Mouse (Mus musculus) thymus, adult 2 months (tissue): ENCODE measurements around the gene Zfp523. TPM values are rescaled to one million over a fixed set of nuclear protein-coding genes. Genes with fewer than 3 reads are reported as not detected.

ENCODE experiments used
- DNase-seq: peaks from one replicate; pipeline ENCODE4 v3.0.0; 2021
- H3K27ac ChIP-seq: fragments of 200-500 bp; 2 replicates; pipeline ENCODE4 v1.5.1; 2012; ENCODE audit warnings: low read length, control low read depth; ENCODE audit not compliant: control insufficient read depth, insufficient read depth
- H3K27me3 ChIP-seq: fragments of 200-500 bp; 2 replicates; pipeline ENCODE4 v1.6.1; 2012; ENCODE audit warnings: mild to moderate bottlenecking, low read length, moderate library complexity, mixed read lengths; ENCODE audit not compliant: control insufficient read depth, insufficient read depth
- H3K36me3 ChIP-seq: fragments of 200-500 bp; 2 replicates; pipeline ENCODE4 v1.6.1; 2012; ENCODE audit warnings: mild to moderate bottlenecking, low read length, moderate library complexity; ENCODE audit not compliant: control insufficient read depth, insufficient read depth
- H3K4me1 ChIP-seq: fragments of 200-500 bp; replicated peaks from 2 replicates; pipeline ENCODE4 v1.6.1; 2012; ENCODE audit warnings: low read length; ENCODE audit not compliant: control insufficient read depth, insufficient read depth
- H3K4me3 ChIP-seq: fragments of 200-500 bp; 2 replicates; pipeline ENCODE4 v1.5.1; 2012; ENCODE audit warnings: mild to moderate bottlenecking, low read length, control low read depth, moderate library complexity; ENCODE audit not compliant: control insufficient read depth, insufficient read depth
- CTCF ChIP-seq: fragments of 200-500 bp; IDR thresholded peaks from 2 replicates; pipeline ENCODE4 v1.5.1; 2012; ENCODE audit warnings: mild to moderate bottlenecking, control low read depth, low read length, moderate library complexity, borderline replicate concordance; ENCODE audit not compliant: control insufficient read depth, poor library complexity, insufficient read depth; ENCODE audit errors: extremely low read depth
- POLR2A ChIP-seq: fragments of 200-500 bp; IDR thresholded peaks from 2 replicates; pipeline ENCODE4 v1.6.1; 2012; ENCODE audit warnings: mild to moderate bottlenecking, low read length, control low read depth, moderate library complexity; ENCODE audit not compliant: control insufficient read depth, poor library complexity, insufficient read depth; ENCODE audit errors: extremely low read depth
- WGBS: fragments of 180-500 bp; shearing (Covaris S2); methylation state at CpG from one replicate; pipeline ENCODE4 v1.1.7; 2018; 5-methylcytosine and 5-hydroxymethylcytosine counted together
- polyA plus RNA-seq: library from polyadenylated mRNA; depleted of rRNA; stranded (reverse); fragments of >200 nt; gene quantifications from 2 replicates; pipeline ENCODE4 v1.2.3, GENCODE M21; 2012

The Zfp523 gene
- polyA plus RNA-seq, 1 experiment = 55.7 TPM

GRCm38 (mm10) chr17:28153095-28153494, 23.8 kb upstream of the Zfp523 start:
- no peak overlapping the region for H3K4me3 ChIP-seq
- 92% methylated on average over 6 of the region's 6 CpGs for WGBS
- TF ChIP-seq POLR2A (no peak), CTCF (no peak)
- H3K4me1 ChIP-seq = no peaks in the 10 kb centered on the region
- no peak for DNase-seq
- H3K27me3 ChIP-seq = no peaks in the 10 kb centered on the region
- H3K36me3 ChIP-seq = no peaks in the 10 kb centered on the region
- H3K27ac ChIP-seq = no peak overlapping the region

GRCm38 (mm10) chr17:28154970-28155369, 22.0 kb upstream of the Zfp523 start:
- no peaks in the 10 kb centered on the region for H3K4me1 ChIP-seq
- no peak for DNase-seq
- H3K4me3 ChIP-seq = no peak overlapping the region
- H3K27ac ChIP-seq = no peak overlapping the region
- TF ChIP-seq POLR2A (no peak), CTCF (no peak)
- no peaks in the 10 kb centered on the region for H3K36me3 ChIP-seq
- H3K27me3 ChIP-seq = no peaks in the 10 kb centered on the region
- WGBS = 94% methylated on average over 8 of the region's 8 CpGs

GRCm38 (mm10) chr17:28160361-28160760, 16.6 kb upstream of the Zfp523 start:
- H3K4me3 ChIP-seq = no peak overlapping the region
- DNase-seq = no peak
- H3K36me3 ChIP-seq = no peaks in the 10 kb centered on the region
- no peak overlapping the region for H3K27ac ChIP-seq
- H3K27me3 ChIP-seq = no peaks in the 10 kb centered on the region
- TF ChIP-seq POLR2A = no peak
- 0 out of 2 replicates have a peak, but pooled peaks have one; percentile 13 for TF ChIP-seq CTCF
- WGBS = 85% methylated on average over 10 of the region's 10 CpGs
- no peaks in the 10 kb centered on the region for H3K4me1 ChIP-seq

- Histone ChIP-seq H3K27me3 (no peaks in the 10 kb centered on the region), H3K4me1 (no peaks in the 10 kb centered on the region), H3K36me3 (no peaks in the 10 kb centered on the region), H3K4me3 (no peak overlapping the region), H3K27ac (no peak overlapping the region)
- WGBS = 28% methylated on average over 11 of the region's 11 CpGs
- no peak for DNase-seq
- no peak for TF ChIP-seq POLR2A
- TF ChIP-seq CTCF = no peak
Observed at GRCm38 (mm10) chr17:28161310-28161881, 15.5 kb upstream of the Zfp523 start.

GRCm38 (mm10) chr17:28163666-28164065, 13.3 kb upstream of the Zfp523 start:
- Histone ChIP-seq H3K36me3 (no peaks in the 10 kb centered on the region), H3K4me3 (no peak overlapping the region), H3K27me3 (no peaks in the 10 kb centered on the region), H3K4me1 (no peaks in the 10 kb centered on the region), H3K27ac (no peak overlapping the region)
- TF ChIP-seq POLR2A (no peak), CTCF (peak; percentile 91)
- 20% methylated on average over 6 of the region's 6 CpGs for WGBS
- DNase-seq = peak; percentile 80

GRCm38 (mm10) chr17:28170460-28171305, 6.2 kb upstream of the Zfp523 start:
- DNase-seq = peak; percentile 49
- WGBS = 58% methylated on average over 6 of the region's 6 CpGs
- Histone ChIP-seq H3K27me3 (no peaks in the 10 kb centered on the region), H3K36me3 (no peaks in the 10 kb centered on the region), H3K27ac (peak overlapping the region; percentile 33; the same call in 1 of the 2 replicates), H3K4me3 (no peak overlapping the region), H3K4me1 (peaks cover 30% of the 10 kb centered on the region)
- TF ChIP-seq POLR2A (no peak), CTCF (no peak)

GRCm38 (mm10) chr17:28172690-28173089, 4.2 kb upstream of the Zfp523 start:
- Histone ChIP-seq H3K4me1 (peaks cover 38% of the 10 kb centered on the region), H3K36me3 (no peaks in the 10 kb centered on the region), H3K27me3 (no peaks in the 10 kb centered on the region), H3K4me3 (no peak overlapping the region), H3K27ac (no peak overlapping the region)
- DNase-seq = no peak
- 88% methylated on average over 9 of the region's 9 CpGs for WGBS
- no peak for TF ChIP-seq CTCF
- no peak for TF ChIP-seq POLR2A
